Mouse (Mus musculus) thymus, postnatal 4 days (tissue): ENCODE results near the gene Tnfrsf19.
A peak's percentile ranks its signal among the peaks of the same experiment; 100 is the strongest.

Experiments
- DNase-seq: peaks from one replicate; pipeline ENCODE4 v3.0.0; 2021

Gene Tnfrsf19

DNA sequence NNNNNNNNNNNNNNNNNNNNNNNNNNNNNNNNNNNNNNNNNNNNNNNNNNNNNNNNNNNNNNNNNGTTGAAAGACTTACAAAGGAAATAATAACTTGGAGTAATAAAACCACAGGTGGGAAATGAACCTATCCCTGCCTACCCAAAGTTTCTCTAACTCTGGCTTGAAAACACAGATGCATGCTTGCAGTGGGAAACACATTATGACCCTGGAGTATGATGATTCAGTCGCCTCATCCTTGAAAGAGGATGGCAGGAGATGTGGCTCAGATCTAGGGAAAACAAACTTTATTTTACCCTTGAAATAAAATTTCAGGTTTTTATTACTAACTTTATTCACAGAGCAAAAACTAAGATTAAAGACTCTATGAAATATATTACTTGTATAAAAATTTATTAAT, 26.4 kb downstream of the Tnfrsf19 start:
- no peak for DNase-seq

DNA sequence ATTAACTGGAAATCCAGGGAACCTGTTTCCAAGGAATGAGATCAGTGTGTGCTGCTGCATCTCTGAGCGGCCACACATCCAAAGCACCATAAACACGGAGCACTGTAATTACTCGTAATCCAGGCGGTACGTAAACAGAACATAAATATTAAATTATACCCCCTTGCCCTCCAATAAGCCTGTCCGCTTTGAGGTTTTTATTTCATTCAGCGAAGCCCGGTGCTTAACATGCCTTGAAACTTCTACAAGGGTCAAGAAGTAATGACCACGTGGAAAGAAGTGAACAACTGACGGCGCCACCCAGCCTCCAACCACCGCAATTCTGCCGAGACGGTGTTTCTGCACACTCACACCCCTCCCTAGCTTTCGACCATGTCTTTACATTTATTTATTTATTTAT, 31.7 kb downstream of the Tnfrsf19 start:
- peak; percentile 18 for DNase-seq

DNA sequence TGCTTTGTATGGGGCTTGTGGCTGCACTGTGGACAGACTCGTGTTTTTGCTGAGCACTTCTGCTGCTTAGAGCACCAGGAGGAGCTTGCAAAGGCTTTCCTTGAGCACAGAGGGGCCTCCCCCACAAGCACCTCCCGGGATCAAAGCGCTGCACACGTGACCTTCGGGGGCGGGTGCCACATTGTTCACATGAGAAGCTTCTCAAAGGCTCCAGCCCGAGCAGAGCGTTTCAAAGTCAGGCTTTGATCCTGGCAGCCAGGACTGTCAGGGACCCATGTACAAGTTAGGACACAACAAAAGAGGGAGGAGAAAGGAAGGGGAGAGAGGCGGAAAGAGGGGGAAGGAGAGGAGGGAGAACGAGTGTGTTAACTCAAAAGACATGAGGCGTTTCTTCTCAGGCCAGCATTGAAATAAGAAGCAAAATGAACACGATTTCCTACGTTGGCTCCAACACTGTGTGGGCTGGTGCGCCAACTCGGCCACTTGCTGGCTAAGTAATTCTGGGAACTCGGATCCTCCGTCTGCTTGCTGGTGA, 33.8 kb downstream of the Tnfrsf19 start:
- peak; percentile 87 for DNase-seq

DNA sequence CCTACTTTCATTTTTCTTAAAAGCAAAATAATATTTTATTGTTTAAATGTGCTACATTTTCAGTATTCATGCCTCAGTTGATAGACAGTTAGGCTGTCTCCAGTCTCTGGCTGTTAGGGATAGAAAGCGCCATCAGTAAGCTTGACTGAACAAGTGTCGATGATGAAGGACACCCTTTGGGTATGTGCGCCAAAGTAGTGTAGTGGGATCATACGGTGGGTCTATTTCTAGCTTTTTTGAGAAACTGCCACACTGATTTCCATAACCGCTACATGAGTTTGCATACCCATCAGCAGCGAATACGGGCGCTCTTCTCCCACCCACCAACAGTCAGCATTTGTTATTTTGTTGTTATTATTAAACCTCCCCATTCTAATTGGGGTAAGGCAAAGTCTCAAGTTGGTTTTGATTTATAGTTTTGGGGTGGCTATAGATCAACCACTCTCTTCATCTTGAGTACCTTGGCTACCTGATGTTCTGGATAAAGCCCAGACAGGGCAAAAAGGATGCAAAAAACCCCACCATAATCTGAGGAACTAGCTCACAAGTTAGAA, 34.6 kb downstream of the Tnfrsf19 start:
- no peak for DNase-seq

DNA sequence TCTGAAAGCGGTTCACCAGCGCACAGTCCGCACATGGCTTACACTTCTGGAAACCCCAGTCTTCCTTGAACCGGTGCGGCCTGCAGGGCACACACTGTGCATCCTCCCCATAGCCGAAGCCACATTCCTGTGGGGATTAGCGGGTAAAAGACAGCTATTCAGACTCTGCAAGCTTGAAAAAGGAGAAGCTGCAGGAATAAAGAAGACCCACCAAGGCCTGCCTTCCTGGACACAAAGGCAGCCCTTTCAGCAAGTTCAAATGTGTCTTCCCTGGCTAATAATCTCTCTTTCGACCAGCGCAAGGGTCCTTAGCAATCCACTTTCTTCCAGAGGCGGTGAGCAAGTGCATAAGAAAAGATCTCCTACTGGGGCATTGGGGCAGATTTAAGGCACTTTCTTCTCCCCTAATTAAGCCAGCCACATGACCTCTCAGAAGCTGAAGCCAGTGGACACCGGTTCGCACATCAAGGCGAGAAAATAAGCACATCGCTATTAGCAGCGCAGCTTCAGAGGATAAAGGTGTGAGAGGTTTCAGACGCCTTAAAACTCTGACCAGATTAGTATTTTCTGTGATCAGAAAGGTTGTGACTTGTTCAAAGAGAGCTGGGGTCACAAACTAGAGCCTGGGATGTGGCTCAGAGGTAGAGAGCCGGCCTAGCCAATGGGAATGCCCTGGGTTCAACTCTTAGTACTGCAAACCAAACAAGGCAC, 41.0 kb downstream of the Tnfrsf19 start:
- no peak for DNase-seq

DNA sequence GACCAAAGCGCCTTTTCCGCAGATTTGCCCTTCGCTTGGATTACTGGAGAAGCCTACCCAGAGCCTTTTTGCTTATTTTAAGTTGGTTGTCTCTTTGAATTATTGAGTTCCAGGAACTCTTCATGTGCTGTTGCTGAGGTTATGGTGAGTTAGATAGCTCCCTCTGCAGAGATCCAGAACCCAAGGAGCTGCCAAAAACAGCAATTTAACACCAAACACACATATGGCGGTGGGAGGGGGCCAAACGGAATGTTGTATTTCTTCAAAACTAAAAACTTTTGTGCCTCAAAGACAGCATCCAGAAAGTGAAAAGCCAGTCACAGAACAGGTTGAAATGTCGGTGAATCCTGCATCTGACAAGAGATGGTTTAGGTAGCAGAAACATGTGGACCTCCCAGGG, 42.6 kb downstream of the Tnfrsf19 start:
- no peak for DNase-seq

DNA sequence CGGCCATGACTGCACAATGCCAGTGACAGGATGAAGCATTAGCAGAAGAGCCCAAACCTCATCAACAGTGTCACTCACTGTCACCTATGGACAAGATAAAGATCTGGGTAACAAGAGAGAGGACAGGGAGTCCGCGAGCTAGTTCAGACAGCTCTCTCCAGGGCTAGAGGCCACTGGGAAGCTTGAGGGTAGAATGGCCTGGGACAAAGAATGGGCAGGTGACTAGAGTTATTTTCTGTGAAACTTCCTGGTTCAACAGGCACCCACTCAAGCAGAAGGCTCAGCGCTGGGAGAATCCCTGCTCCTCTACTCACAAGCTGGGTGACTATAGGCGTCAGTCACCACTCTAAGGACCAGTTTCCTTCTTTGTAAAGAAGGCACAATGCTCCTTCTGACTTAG, 46.2 kb downstream of the Tnfrsf19 start:
- DNase-seq, result no peak

DNA sequence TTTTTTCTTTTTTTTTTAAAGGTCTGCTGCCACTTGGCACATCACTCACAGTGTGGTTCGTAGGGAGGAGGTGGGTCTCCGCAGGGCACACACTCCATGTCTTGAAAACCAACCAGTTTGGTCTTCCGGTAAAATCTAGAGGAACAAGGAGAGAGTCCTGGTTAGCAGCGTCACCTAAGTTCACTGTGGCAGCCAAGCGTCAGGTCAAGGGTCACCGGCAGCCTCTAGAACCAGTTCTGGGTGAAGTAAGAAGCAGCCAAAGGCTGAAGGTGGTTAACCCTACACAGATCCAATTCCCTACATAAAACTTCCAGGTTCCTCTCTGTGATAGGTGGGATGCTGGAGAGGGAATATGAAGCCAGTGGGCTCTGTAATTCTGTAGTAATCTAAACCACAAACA, 49.7 kb downstream of the Tnfrsf19 start:
- DNase-seq, result no peak

DNA sequence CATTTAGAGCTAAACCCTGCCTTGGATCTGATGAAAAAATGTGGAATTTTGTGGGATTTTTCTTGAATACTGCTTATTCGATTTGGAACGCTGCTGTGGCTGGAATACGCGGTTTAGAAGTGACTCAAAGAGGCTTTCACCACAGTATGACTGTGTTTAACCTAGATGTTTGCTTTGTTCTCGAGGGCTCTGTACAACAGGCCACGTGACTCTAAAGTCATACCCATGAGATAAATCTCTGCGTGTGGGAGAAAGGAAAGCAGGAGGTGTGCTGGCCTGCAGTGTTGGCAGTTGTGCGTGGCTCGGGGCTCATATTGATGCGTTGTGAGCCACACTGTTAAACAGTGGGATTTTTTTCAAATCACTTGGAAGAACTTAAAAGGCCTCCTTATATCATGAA, 52.8 kb downstream of the Tnfrsf19 start:
- no peak for DNase-seq

DNA sequence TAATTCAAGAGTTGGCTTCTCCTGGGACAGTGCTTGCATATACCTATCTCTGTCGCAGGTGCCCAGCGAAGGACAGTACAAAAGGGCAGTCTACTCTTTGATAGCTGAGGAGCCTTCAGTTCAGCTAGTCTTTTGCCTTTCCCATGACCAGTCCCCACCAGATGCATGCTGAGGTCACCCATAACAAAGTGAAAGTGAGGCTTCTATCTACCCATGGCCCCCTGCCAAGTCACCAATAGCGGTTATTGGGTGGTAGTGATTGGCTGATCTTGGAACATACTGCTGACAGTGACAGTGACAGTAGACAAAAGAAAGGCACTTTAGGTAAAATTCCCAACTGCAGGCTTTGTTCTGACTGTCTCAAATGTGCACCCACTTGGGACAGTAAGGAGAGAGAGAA, 53.2 kb downstream of the Tnfrsf19 start:
- DNase-seq, result no peak

DNA sequence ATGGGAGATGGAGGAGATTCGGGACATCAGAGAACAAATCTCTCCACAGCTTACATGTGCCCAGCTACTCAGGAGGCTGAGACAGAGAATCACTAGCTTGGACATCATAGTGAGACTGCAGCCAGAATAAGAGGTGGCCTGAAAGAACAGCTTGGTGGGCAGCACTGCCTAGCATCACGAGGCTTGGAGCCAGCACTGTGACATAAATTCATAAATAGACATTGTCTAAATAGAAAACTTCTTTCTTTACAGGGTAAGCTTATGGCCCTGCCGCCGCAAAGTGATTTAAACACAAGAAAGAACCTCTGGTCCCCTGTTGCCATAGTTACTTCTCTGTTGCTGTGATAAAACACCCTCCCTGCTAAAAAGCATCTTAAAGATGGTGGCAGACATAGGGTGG, 54.1 kb downstream of the Tnfrsf19 start:
- DNase-seq, result no peak

DNA sequence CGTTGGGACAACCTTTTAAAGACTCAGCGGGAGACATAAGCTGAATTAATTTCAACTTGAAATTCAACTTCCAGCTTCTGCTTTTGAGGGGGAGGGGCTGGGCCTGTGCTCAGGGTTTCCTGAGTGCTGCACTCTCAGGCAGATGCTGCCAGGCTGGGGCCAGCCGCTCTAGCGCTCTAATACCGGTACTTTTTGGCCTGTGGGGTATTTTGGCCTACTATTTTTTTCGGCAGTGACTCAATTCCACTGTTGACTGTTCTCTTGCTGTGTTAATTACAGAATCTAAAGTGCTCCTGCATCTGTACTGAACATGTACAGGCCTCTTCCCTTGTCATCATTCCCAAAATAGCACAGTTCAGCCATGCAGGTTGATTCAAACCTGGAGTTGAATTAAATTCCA, 58.1 kb downstream of the Tnfrsf19 start:
- peak; percentile 39 for DNase-seq

DNA sequence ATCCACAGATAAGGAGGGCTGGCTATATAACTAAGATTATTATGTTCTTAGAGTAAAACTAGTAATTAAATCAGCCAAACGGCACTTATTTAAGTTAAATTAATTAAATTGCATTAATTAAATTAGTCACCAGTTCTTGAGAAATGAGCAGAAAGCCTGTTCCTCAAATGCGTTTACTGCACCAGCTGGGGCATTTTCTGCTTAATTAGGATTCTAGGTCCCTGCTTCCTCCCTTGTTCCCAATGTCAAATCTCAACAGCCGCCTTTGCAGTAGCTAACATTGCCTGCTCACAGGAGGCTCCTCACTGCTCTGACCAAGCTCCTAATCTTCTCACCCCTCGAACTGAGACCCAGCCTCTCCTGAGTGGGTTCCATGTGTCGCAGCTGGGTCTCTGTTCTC, 59.4 kb downstream of the Tnfrsf19 start:
- no peak for DNase-seq

DNA sequence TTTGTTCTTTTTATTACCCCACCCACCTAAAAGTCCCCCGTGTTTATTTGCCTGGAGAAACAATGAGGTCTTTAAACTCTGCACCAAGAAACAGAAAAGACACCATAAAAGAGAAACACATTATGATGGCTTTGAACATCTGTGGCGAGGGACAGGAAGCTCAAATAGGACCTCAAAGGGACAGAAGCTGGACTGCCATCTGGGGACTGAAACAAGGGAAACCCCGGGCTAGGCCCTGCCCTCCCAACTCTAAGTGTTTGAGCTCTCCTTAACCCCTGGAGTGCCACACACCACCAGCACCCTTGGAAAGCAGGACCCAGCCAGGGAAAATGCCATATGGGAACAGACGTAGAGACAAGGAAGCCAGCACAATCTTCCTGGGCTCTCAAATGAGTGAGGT, 61.2 kb downstream of the Tnfrsf19 start:
- DNase-seq, result no peak

DNA sequence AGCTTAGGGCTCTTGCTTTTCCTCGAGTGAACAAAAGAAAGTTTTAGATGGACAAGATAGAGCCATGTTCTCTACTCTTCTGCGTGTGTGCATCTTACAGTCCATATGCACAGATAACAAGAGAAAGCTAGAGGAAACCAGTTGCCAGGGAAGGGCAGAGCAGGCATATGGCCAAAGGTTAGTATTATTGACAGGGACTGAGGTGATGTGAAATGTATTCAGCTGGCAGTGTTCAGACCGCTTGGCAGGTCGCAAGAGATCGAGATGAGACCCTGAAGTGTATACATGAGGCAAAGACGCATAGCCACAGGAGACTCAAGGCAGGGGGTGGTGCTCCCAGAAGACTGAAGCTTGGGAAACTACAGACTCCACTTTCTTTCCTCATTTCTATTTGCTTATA, 62.0 kb downstream of the Tnfrsf19 start:
- DNase-seq, result no peak

DNA sequence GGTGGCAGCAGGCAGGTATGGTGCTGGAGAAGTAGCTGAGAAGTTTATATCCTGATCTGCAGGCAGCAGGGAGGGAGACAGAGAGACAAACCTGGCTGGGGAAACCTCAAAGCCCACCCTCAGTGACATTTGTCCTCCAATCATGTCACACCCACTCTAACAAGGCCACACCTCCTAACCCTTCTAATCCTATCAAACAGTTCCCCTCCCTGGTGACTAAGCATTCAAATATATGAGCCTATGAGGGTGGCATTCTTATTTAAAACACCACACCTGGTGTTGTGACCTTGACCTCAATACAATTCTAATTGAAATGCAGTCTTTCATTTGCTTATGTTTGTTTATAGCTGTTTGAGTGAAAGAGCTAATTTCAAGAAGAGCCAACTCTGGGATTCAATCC, 64.2 kb downstream of the Tnfrsf19 start:
- DNase-seq, result no peak

DNA sequence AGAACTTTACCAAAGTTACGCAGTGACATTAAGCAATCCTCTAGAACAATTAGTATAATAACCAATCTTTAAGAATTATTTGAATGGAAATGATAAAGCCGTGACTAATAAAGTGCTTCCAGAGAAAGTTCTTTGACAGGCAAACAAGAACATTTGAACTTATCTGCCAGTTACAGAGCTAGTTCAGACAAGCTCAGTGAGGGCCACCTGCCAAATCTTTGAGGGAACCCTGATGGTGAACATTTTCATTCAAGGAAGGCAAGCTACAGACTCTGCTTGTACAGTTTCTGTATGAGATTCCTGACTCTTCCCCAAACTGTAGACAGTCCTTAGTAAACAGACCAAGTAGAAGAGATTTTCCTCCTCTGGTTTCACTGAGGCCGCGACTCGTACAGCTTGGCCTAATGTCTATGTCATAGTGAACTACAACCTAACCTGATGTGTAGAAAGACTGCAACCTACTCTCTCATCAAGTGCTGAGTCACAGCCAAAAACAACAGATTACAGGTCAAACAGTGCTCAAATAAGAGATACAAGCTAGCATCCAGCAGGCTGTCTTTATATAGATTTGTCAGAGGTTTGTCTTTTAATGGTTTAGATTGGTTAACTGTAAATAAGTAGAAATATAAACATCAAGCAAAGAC, 65.9 kb downstream of the Tnfrsf19 start:
- no peak for DNase-seq

DNA sequence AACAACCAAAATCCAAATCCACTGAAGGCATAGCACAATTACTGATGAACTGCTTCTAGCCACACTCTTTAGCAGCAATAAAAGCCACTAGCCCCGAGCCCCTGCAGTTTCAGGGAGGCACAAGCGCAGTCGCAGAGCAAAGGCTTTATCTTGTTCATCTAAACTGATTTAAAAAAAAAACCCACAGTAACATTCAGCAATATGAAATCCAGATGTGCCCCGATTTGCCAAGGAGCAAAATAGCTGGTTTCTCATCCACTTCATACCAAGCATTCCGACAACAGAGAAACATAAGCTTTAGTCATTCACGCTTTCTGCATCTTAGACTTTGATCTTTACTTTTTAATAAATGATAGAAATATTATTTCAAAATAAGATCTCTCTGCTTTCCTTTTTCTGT, 68.2 kb downstream of the Tnfrsf19 start:
- no peak for DNase-seq

DNA sequence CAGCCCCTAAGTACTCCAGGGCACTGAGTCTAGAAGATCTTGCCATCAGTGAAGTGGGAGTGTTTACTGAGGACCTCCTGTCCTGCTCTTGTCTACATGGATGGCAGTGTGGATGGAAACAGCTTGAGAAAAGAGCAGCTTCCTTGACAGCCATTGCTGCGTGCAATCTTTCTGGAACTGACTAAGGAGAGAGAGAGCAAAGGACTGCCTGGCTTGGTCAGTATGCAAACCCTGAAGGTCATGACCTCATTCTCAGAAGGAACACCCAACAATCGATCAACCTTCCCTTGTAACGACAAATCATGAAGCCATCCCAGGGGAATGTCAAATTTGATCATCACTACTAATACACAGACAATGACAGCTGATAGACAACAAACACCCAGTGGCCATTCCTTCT, 70.1 kb downstream of the Tnfrsf19 start:
- no peak for DNase-seq

DNA sequence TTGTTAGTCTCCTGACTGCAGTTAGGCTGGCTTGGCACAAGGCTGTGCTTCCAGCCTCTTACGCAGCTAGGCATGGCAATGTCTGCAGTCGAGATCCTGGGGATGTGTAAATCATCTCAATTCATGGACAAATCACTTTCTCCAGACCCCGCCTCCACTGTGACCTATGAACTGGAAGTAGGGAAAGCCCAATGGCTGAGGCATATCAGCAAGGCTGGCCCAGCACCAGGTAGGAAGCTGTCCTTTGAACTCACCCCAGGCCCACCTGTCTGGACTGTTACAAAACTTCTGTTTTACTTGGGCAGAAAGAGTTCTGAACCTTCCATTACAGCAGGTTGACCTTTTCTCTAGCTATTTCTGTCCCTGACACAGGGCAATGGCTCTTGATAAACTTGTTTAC, 70.6 kb downstream of the Tnfrsf19 start:
- no peak for DNase-seq

DNA sequence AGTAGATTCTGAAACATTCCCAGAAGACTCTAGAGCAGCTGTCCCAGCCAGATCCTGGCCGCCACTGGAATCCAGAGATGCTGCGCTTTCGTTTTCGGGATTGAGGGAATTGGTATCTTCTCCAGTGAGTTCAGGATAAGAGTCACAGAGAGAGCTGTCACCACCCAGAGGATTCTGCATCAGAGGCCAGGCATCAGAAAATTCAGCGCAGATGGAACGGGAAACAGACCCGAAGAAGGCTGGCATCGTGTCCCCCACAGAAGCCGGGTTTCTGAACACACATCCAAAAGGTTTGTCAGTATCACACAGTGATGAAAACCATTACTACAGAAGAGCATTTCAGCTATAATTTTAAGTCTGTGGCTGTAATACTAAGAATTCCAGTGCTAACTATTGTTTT, 75.3 kb downstream of the Tnfrsf19 start:
- DNase-seq, result no peak

DNA sequence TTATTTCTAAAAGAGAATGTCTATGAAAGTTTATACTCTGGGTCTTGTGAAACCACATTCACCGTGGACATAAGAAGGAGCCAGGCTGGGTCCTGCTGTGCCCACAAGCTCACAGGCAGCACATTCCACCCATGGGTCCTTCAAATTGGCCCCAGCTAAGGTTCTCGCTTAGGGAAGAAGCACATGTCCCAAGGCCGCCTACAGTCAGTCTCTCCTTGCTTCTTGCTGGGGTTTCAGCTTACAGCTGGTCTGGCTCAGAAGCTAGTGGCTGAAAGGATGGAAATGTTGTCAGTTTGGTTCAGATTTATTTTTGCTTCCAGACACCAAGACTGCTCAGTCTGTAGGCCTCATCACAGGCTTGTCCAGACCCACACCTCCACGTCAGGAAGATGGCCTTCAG, 80.2 kb downstream of the Tnfrsf19 start:
- DNase-seq, result no peak

DNA sequence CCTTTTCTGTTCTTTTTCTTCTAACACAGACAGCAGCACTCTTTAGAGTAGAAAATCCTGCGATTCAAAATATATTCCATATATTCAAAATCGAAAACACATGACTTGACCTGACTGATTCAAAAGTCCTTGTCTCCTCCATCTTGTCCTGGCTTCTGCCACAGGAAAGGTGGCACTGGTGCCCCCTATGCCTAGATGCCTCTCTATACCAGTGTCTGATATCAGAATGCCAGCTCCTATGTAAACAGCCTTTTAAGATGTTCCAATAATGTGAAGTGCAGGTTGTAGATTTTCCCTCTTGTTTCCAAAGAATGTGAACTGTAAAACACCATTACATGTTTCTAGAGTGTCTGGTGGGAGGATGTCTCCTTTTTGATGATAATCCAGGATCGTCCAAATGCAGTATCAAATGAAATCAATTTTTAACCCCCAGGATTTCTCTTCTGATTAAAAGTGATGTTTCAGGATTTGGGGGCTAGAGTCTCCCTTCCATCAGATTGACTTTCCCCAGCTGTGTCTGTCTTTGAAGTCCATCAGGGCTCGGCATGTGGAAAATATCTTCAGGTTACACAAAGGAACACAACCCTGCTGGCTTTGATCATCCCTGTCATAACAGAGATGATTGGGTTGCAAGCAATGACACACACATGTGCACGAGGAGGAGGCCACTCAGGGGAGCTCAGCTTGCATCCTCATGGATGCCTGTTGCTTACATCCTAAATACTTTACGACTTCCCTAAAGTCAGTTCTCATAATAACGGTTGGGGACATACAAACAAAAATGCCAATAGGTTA, 82.1 kb downstream of the Tnfrsf19 start:
- DNase-seq, result no peak
